Mouse (Mus musculus) gastrocnemius, postnatal 14 days (tissue): ENCODE data around the gene Adgrg1. TPM values are rescaled to one million over a fixed set of nuclear protein-coding genes. Genes with fewer than 3 reads are reported as not detected.

ENCODE experiments used
- total RNA-seq, 2 experiments: library from RNA; stranded (reverse); gene quantifications; 2 replicates each; pipeline ENCODE4 v1.2.3; 2021

Gene Adgrg1
- total RNA-seq, 2 experiments from 2014 or later: 21.4 to 38.2 TPM

Other genes starting within 250 kb of the Adgrg1 start
- gene Ccl22, start 229.2 kb upstream of the Adgrg1 start, total RNA-seq: not detected
- under 1 TPM; 0.82 to 0.96 TPM for gene Cx3cl1, start 202.7 kb upstream of the Adgrg1 start, total RNA-seq
- gene Ccl17, start 164.3 kb upstream of the Adgrg1 start, total RNA-seq: not detected
- 100 to 1,000 TPM; 341 to 397 TPM for gene Coq9, start 136.4 kb upstream of the Adgrg1 start, total RNA-seq
- 10 to 100 TPM; 32.0 to 33.5 TPM for gene Ciapin1, start 136.4 kb upstream of the Adgrg1 start, total RNA-seq
- gene Polr2c, start 117.3 kb upstream of the Adgrg1 start, total RNA-seq: 10 to 100 TPM; 37.3 to 39.4 TPM
- 1 to 10 TPM; 9.6 to 9.8 TPM for gene Dok4, start 98.4 kb upstream of the Adgrg1 start, total RNA-seq
- 10 to 100 TPM in 1 of 2 experiments, 1 to 10 TPM in 1; 7.1 to 10.9 TPM for gene Ccdc102a, start 56.7 kb upstream of the Adgrg1 start, total RNA-seq
- gene Adgrg5, start 51.1 kb upstream of the Adgrg1 start, total RNA-seq: not detected
- under 1 TPM; 0.33 TPM for gene Adgrg3, start 42.9 kb downstream of the Adgrg1 start, total RNA-seq
- not detected for gene Drc7, start 80.4 kb downstream of the Adgrg1 start, total RNA-seq
- 1 to 10 TPM; 5.4 to 7.5 TPM for gene Katnb1, start 106.4 kb downstream of the Adgrg1 start, total RNA-seq
- gene Kifc3, start 228.1 kb downstream of the Adgrg1 start, total RNA-seq: 10 to 100 TPM; 11.2 to 11.5 TPM